Mouse (Mus musculus) C2C12 (cell line): ENCODE data around the gene Rabggtb.

Experiments used
- CTCF ChIP-seq: IDR thresholded peaks from one replicate; pipeline ENCODE4 v1.5.1; 2011; ENCODE audit not compliant: control insufficient read depth, insufficient read depth, insufficient read length
- MYOD1 ChIP-seq: IDR thresholded peaks from one replicate; pipeline ENCODE4 v1.6.1; 2011; ENCODE audit warnings: low read depth; ENCODE audit not compliant: control insufficient read depth, insufficient read length

GRCm38 (mm10) chr3:153910489-153910888 lies 2.3 kb downstream of the Rabggtb start:
- TF ChIP-seq CTCF (no peak), MYOD1 (no peak)
